Mouse (Mus musculus) 3T3-L1 (cell line): Measurements from ENCODE around the gene App.
A peak's percentile ranks its signal among the peaks of the same experiment; 100 is the strongest.

Experiments
- DNase-seq: peaks from one replicate; pipeline ENCODE4 v3.0.0-alpha.2; 2015; ENCODE audit warnings: low read depth, low spot score

Gene App

GRCm38 (mm10) chr16:85075330-85075729 is 98.2 kb downstream of the App start:
- peak; percentile 20 for DNase-seq

GRCm38 (mm10) chr16:85074889-85075288 is 98.7 kb downstream of the App start:
- DNase-seq = no peak

- DNase-seq = no peak
Measured at GRCm38 (mm10) chr16:85072624-85073023, 100.9 kb downstream of the App start.

- DNase-seq = no peak
Measured at GRCm38 (mm10) chr16:85071791-85072190, 101.8 kb downstream of the App start.

GRCm38 (mm10) chr16:85071248-85071647 is 102.3 kb downstream of the App start:
- no peak for DNase-seq

GRCm38 (mm10) chr16:85067254-85067893 is 106.2 kb downstream of the App start:
- no peak for DNase-seq

- DNase-seq = no peak
Measured at GRCm38 (mm10) chr16:85066227-85066626, 107.3 kb downstream of the App start.

GRCm38 (mm10) chr16:85064800-85065199 is 108.8 kb downstream of the App start:
- no peak for DNase-seq

GRCm38 (mm10) chr16:85062732-85063131 is 110.8 kb downstream of the App start:
- no peak for DNase-seq

- peak; percentile 52 for DNase-seq
Measured at GRCm38 (mm10) chr16:85061725-85062124, 111.8 kb downstream of the App start.

GRCm38 (mm10) chr16:85058138-85058537 is 115.4 kb downstream of the App start:
- no peak for DNase-seq

- no peak for DNase-seq
Measured at GRCm38 (mm10) chr16:85056212-85056611, 117.4 kb downstream of the App start.

- DNase-seq = no peak
Measured at GRCm38 (mm10) chr16:85053996-85054395, 119.6 kb downstream of the App start.

GRCm38 (mm10) chr16:85047310-85047709 is 126.3 kb downstream of the App start:
- no peak for DNase-seq

- DNase-seq = no peak
Measured at GRCm38 (mm10) chr16:85041153-85041959, 132.2 kb downstream of the App start.

- no peak for DNase-seq
Measured at GRCm38 (mm10) chr16:85038731-85039130, 134.8 kb downstream of the App start.

GRCm38 (mm10) chr16:85037969-85038644 is 135.5 kb downstream of the App start:
- DNase-seq = no peak

GRCm38 (mm10) chr16:85035815-85036214 is 137.8 kb downstream of the App start:
- DNase-seq = no peak

GRCm38 (mm10) chr16:85033747-85034146 is 139.8 kb downstream of the App start:
- DNase-seq = no peak

- DNase-seq = no peak
Measured at GRCm38 (mm10) chr16:85030810-85031209, 142.8 kb downstream of the App start.

GRCm38 (mm10) chr16:85028396-85028795 is 145.2 kb downstream of the App start:
- DNase-seq = no peak

GRCm38 (mm10) chr16:85024706-85025105 is 148.9 kb downstream of the App start:
- no peak for DNase-seq

GRCm38 (mm10) chr16:85023106-85023505 is 150.5 kb downstream of the App start:
- no peak for DNase-seq
